Mouse (Mus musculus): ENCODE data around the gene Klf6. TPM values are rescaled to one million over a fixed set of nuclear protein-coding genes. Genes with fewer than 3 reads are reported as not detected.

The Klf6 gene
- 1,000 to 10,000 TPM in 1 of 2 experiments, 100 to 1,000 TPM in 1; 653 to 1,102 TPM for total RNA-seq (2023)

GRCm38 (mm10) chr13:5861157-5862002 is at the start of gene Klf6:
Gene Klf6, plus strand, starts transcription at chr13:5861482.

Measured in B cell, adult 67 days (primary cell).